Mouse (Mus musculus) ES-Bruce4 (cell line): ENCODE measurements around the gene Foxf1.

Source experiments
- CTCF ChIP-seq: IDR thresholded peaks from one replicate; pipeline ENCODE4 v1.8.1; 2011; ENCODE audit warnings: low read depth, low read length
- EP300 ChIP-seq: IDR thresholded peaks from 2 replicates; pipeline ENCODE4 v1.6.1; 2011; ENCODE audit warnings: low read depth, low read length; ENCODE audit not compliant: insufficient read depth
- POLR2A ChIP-seq: IDR thresholded peaks from one replicate; pipeline ENCODE4 v1.8.1; 2011; ENCODE audit warnings: low read length; ENCODE audit not compliant: insufficient read depth

DNA sequence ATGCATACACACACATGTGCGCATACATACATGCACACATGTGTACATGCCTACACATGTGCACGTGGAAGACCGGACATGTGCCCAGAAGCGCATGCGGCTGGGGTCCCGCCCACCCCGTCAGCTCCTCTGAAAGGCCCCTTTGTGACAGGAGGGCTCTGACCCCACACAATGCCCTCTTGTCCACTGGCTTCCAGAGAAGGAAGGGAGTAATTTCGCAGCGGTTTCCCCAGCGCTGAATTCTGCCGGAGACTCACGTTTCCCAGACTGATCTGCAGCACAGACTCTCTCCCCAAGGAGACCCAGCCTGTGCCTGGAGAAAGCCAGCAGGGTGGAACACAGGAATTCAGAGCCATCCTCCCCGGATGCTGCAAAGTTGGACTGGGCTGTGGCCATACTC, 20.5 kb upstream of the Foxf1 start:
- no peak for TF ChIP-seq CTCF
- no peak for TF ChIP-seq POLR2A
- no peak for TF ChIP-seq EP300
